ENCODE assay signal across 21 mouse cellular contexts in genomic region chr7:133923994-133924393, GRCm38 (mm10).
A peak's percentile ranks its signal among the peaks of the same experiment; 100 is the strongest.
DNase-seq lines count a peak whose midpoint lies in the region; ATAC-seq and TF ChIP-seq lines count a peak whose summit lies in the region.
"Had no signal": no experiment of that assay in that cellular context is flagged by ENCODE, and none has a peak within 500 bp of the region (broad histone marks: within the 10 kb centered on the region; RNA-seq: fewer than 3 reads in every experiment).

No protein-coding gene starts in this region.

- no peak for TF ChIP-seq POLR2A in brain, embryonic 14.5 days (IDR thresholded peaks at IDR 0.05; ENCODE audit: borderline replicate concordance, extremely low read depth, insufficient read depth, insufficient read length, poor library complexity, severe bottlenecking)
- TF ChIP-seq POLR2A in thymus, adult 2 months (IDR thresholded peaks at IDR 0.05; ENCODE audit: control insufficient read depth, extremely low read depth, insufficient read depth, low read length, poor library complexity), result no peak

- H3K4me2 ChIP-seq in lung, embryonic 15.5 days, result no peak overlapping the region
- H3K4me2 ChIP-seq in liver, embryonic 13.5 days, result no peak overlapping the region
- H3K4me2 ChIP-seq: heart, embryonic 13.5 days; hindbrain, embryonic 14.5 days; midbrain, embryonic 13.5 days; neural tube, embryonic 13.5 days had no signal

- no peak overlapping the region for H3K9ac ChIP-seq in lung, embryonic 15.5 days
- H3K9ac ChIP-seq in liver, embryonic 13.5 days, result no peak overlapping the region
- H3K9ac ChIP-seq: heart, embryonic 13.5 days; hindbrain, embryonic 14.5 days; midbrain, embryonic 13.5 days; neural tube, embryonic 13.5 days had no signal

- no peak overlapping the region for H3K4me3 ChIP-seq in lung, embryonic 15.5 days
- H3K4me3 ChIP-seq in liver, embryonic 13.5 days (replicated peaks), result no peak overlapping the region
- H3K4me3 ChIP-seq in thymus, adult 2 months (ENCODE audit: control insufficient read depth, insufficient read depth, low read length), result no peak overlapping the region
- H3K4me3 ChIP-seq: heart, embryonic 13.5 days; midbrain, embryonic 13.5 days; neural tube, embryonic 13.5 days had no signal

- no peak for ATAC-seq in lung, embryonic 15.5 days (ENCODE audit: borderline replicate concordance, extremely low read depth, low FRiP score, low TSS enrichment)
- peak; percentile 57; the same call in 1 of the 2 replicates for ATAC-seq in liver, embryonic 13.5 days (ENCODE audit: low read depth)
- ATAC-seq: midbrain, embryonic 13.5 days had no signal

- no peak for DNase-seq in lung, adult 18-20 months
- peak; percentile 41 for DNase-seq in brain, embryonic 14.5 days (ENCODE audit: low read depth)
- DNase-seq in liver, embryonic 13.5 days, result no peak
- peak; percentile 16 for DNase-seq in lung, postnatal 36 days
- no peak for DNase-seq in right cerebral cortex, adult 2 months (ENCODE audit: low spot score in 2 of 2)
- DNase-seq in thymus, adult 2 months, result no peak
- DNase-seq: adrenal gland, adult 8-10 months; cerebellum, adult 11 months; cerebellum, postnatal 14 days; embryo, embryonic 11 days; heart, postnatal 36 days; kidney, adult 11 months; right cerebral cortex, postnatal 14 days; spleen, adult 18-20 months; thymus, adult 18-20 months had no signal

- TF ChIP-seq CTCF in brain, embryonic 14.5 days (IDR thresholded peaks at IDR 0.05; ENCODE audit: borderline replicate concordance, extremely low read depth, insufficient read depth, insufficient read length), result no peak
- TF ChIP-seq CTCF in thymus, adult 2 months (IDR thresholded peaks at IDR 0.05; ENCODE audit: borderline replicate concordance, control insufficient read depth, extremely low read depth, insufficient read depth, low read length, poor library complexity), result no peak

- no peaks in the 10 kb centered on the region for H3K27me3 ChIP-seq in lung, embryonic 15.5 days
- no peaks in the 10 kb centered on the region for H3K27me3 ChIP-seq in liver, embryonic 13.5 days
- H3K27me3 ChIP-seq in thymus, adult 2 months (ENCODE audit: control insufficient read depth, insufficient read depth, low read length), result no peaks in the 10 kb centered on the region
- H3K27me3 ChIP-seq: heart, embryonic 13.5 days; midbrain, embryonic 13.5 days; neural tube, embryonic 13.5 days had no signal

- H3K27ac ChIP-seq in lung, embryonic 15.5 days, result peak overlapping the region; percentile 12; the same call in 1 of the 2 replicates
- no peak overlapping the region for H3K27ac ChIP-seq in liver, embryonic 13.5 days
- no peak overlapping the region for H3K27ac ChIP-seq in thymus, adult 2 months (ENCODE audit: control insufficient read depth, insufficient read depth, low read length)
- H3K27ac ChIP-seq: heart, embryonic 13.5 days; hindbrain, embryonic 14.5 days; kidney, postnatal 0 days; midbrain, embryonic 13.5 days; neural tube, embryonic 13.5 days had no signal

- 40% methylated on average over 6 of the region's 6 CpGs for WGBS in lung, embryonic 15.5 days
- WGBS in liver, embryonic 13.5 days (ENCODE audit: insufficient replicate concordance), result 47% methylated on average over 6 of the region's 6 CpGs
- WGBS in thymus, adult 2 months, result 86% methylated on average over 6 of the region's 6 CpGs

- no peaks in the 10 kb centered on the region for H3K9me3 ChIP-seq in lung, embryonic 15.5 days
- H3K9me3 ChIP-seq in liver, embryonic 13.5 days (replicated peaks), result no peaks in the 10 kb centered on the region
- H3K9me3 ChIP-seq: heart, embryonic 13.5 days; midbrain, embryonic 13.5 days; neural tube, embryonic 13.5 days had no signal

- peaks cover 15% of the 10 kb centered on the region for H3K4me1 ChIP-seq in lung, embryonic 15.5 days
- H3K4me1 ChIP-seq in liver, embryonic 13.5 days (replicated peaks), result no peaks in the 10 kb centered on the region; the same call in 1 of the 2 replicates
- H3K4me1 ChIP-seq in thymus, adult 2 months (replicated peaks; ENCODE audit: control insufficient read depth, insufficient read depth, low read length), result no peaks in the 10 kb centered on the region

- H3K36me3 ChIP-seq in lung, embryonic 15.5 days, result 0 out of 2 replicates have a peak, but pooled peaks cover 14% of the 10 kb centered on the region
- no peaks in the 10 kb centered on the region for H3K36me3 ChIP-seq in liver, embryonic 13.5 days
- H3K36me3 ChIP-seq in thymus, adult 2 months (ENCODE audit: control insufficient read depth, insufficient read depth, low read length), result no peaks in the 10 kb centered on the region
- H3K36me3 ChIP-seq: heart, embryonic 13.5 days; midbrain, embryonic 13.5 days; neural tube, embryonic 13.5 days had no signal

Comparison
In these comparisons a context has a peak if more than half of its experiments do, and no peak if none do; other contexts are left out.
1. DNase-seq: peak in brain, embryonic 14.5 days (single experiment) and lung, postnatal 36 days (single experiment); none in lung, adult 18-20 months (0 of 2), liver, embryonic 13.5 days (single experiment), right cerebral cortex, adult 2 months (0 of 2) and thymus, adult 2 months (single experiment).